Mouse (Mus musculus): ENCODE measurements around the gene Sema3b. TPM values are rescaled to one million over a fixed set of nuclear protein-coding genes. Genes with fewer than 3 reads are reported as not detected.
A peak's percentile ranks its signal among the peaks of the same experiment; 100 is the strongest.

Gene Sema3b
- total and polyA plus RNA-seq, 2 experiments: 0.37 to 0.83 TPM

DNA sequence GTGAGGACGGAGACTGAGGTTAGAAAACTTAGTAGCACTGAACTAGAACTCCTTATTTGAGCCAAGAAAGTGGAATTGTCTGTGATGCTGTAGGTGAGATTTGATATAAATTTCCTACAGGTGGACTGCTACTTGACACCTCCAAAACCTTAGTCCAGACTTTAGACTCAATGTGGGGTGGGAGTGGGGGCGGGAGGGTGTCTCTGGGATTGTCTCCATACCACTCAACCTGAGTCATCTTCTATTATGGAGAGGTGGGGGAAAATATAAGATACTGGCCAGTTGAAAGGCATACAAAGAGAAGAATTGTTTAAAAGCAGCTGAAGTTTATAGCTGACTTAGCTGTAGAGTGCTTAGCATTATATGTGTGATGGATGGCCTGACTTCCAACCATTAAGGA lies 53.3 kb downstream of the Sema3b start:
- no peaks in the 10 kb centered on the region; the same call in 1 of the 2 replicates for H3K79me2 ChIP-seq (ENCODE audit: control insufficient read depth, insufficient read depth, low read length)
- peaks cover 28% of the 10 kb centered on the region for H3K36me3 ChIP-seq (ENCODE audit: control insufficient read depth, insufficient read depth, low read length)
- no peak for TF ChIP-seq CTCF (IDR thresholded peaks at IDR 0.05; ENCODE audit: low read depth, low read length)
- TF ChIP-seq POLR2A (IDR thresholded peaks at IDR 0.05; ENCODE audit: extremely low read depth, insufficient read depth, low read length): no peak
- H3K9ac ChIP-seq (ENCODE audit: low read depth, low read length): peak overlapping the region; percentile 68; the same call in 1 of the 2 replicates
- peaks cover 17% of the 10 kb centered on the region for H3K4me1 ChIP-seq (ENCODE audit: control insufficient read depth, insufficient read depth, low read length)
- H3K27me3 ChIP-seq (ENCODE audit: control insufficient read depth, insufficient read depth, low read length): no peaks in the 10 kb centered on the region
- no peak for DNase-seq (ENCODE audit: extremely low read depth, low read depth, low spot score)
- H3K27ac ChIP-seq (replicated peaks; ENCODE audit: insufficient read depth, low read depth, low read length): peak overlapping the region; percentile 62
- 33% methylated on average over 2 of the region's 2 CpGs for WGBS
- peak overlapping the region; percentile 56 for H3K4me3 ChIP-seq (ENCODE audit: insufficient read depth, low read depth, low read length)

GRCm38 (mm10) chr9:107555031-107555457 lies 54.0 kb downstream of the Sema3b start:
- under 1% methylated on average over 23 of the region's 23 CpGs for WGBS
- H3K4me3 ChIP-seq (ENCODE audit: insufficient read depth, low read depth, low read length): peak overlapping the region; percentile 56
- H3K27me3 ChIP-seq (ENCODE audit: control insufficient read depth, insufficient read depth, low read length): no peaks in the 10 kb centered on the region
- peak overlapping the region; percentile 62 for H3K27ac ChIP-seq (replicated peaks; ENCODE audit: insufficient read depth, low read depth, low read length)
- no peaks in the 10 kb centered on the region; the same call in 1 of the 2 replicates for H3K79me2 ChIP-seq (ENCODE audit: control insufficient read depth, insufficient read depth, low read length)
- peaks cover 25% of the 10 kb centered on the region for H3K36me3 ChIP-seq (ENCODE audit: control insufficient read depth, insufficient read depth, low read length)
- TF ChIP-seq CTCF (IDR thresholded peaks at IDR 0.05; ENCODE audit: low read depth, low read length) (no peak), POLR2A (IDR thresholded peaks at IDR 0.05; ENCODE audit: extremely low read depth, insufficient read depth, low read length) (no peak)
- peak overlapping the region; percentile 68 for H3K9ac ChIP-seq (ENCODE audit: low read depth, low read length)
- no peak for DNase-seq (ENCODE audit: extremely low read depth, low read depth, low spot score)
- peaks cover 17% of the 10 kb centered on the region for H3K4me1 ChIP-seq (ENCODE audit: control insufficient read depth, insufficient read depth, low read length)

DNA sequence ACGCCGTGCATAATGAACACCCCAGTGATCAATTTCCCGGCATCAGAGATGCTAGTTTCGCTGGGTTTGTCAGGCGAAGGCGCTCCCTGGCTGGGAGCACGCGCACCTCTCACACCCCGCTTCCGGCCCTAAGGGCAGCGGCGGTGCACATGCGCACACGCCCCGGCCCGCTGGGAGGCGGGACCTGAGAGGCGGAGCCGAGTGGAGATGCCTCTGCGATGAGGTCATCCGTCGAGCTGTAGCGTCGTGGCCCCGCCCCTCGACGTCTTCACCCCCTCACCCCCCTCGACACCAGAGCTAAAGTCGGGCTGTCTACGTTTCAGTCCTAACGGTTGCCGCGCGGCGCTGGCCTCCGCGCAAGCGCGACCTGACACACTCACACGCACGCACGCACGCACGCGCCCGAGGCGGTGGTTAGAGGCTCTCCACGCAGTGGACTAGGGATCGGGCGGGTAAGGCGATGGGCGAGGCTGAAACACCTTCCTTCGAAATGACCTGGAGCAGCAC lies 54.7 kb downstream of the Sema3b start:
- WGBS: under 1% methylated on average over 53 of the region's 53 CpGs
- Histone ChIP-seq H3K27me3 (ENCODE audit: control insufficient read depth, insufficient read depth, low read length) (no peaks in the 10 kb centered on the region), H3K4me3 (ENCODE audit: insufficient read depth, low read depth, low read length) (peak overlapping the region; percentile 62), H3K79me2 (ENCODE audit: control insufficient read depth, insufficient read depth, low read length) (no peaks in the 10 kb centered on the region; the same call in 1 of the 2 replicates), H3K27ac (replicated peaks; ENCODE audit: insufficient read depth, low read depth, low read length) (peak overlapping the region; percentile 62), H3K4me1 (ENCODE audit: control insufficient read depth, insufficient read depth, low read length) (peaks cover 17% of the 10 kb centered on the region), H3K9ac (ENCODE audit: low read depth, low read length) (peak overlapping the region; percentile 74), H3K36me3 (ENCODE audit: control insufficient read depth, insufficient read depth, low read length) (peaks cover 22% of the 10 kb centered on the region)
- TF ChIP-seq POLR2A (IDR thresholded peaks at IDR 0.05; ENCODE audit: extremely low read depth, insufficient read depth, low read length): peak; percentile 83
- TF ChIP-seq CTCF (IDR thresholded peaks at IDR 0.05; ENCODE audit: low read depth, low read length): no peak
- peak; percentile 91 for DNase-seq (ENCODE audit: extremely low read depth, low read depth, low spot score)

DNA sequence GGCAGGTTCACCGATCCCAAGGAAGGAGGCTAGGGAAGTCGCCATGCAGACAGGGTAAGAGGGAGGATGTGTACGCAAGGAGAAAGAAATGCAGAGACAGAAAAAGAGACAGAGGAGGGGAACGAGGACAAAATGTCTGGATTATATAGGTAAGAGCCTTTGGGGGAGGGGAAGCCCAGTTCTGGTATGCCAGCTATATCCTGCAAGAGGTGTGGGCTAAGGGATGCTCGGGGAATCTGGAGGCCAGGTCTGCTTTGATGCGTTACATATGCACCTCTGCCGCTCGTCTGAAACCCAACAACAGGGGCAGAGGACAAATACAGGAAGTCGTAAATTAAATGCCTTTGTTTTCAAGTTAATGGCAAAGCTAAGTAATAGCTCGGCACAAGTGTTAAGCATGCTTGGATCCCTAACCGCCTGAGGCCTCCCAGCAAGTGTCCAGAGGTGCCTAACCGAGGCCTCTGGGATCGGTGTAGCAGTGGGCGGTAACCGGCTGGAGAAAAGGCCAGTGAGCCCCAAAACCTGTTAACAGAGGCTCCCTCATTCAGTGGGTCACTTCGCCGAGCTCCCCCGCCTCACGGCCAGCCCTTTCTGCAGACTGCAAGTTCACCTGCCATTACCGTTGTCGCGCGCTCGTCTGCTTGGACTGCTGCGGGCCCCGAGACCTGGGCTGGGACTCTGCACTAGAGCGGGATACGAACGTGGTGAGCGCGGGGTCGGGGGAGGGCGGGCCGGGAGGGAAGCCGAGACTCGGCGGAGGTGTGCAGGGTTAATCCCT lies 55.3 kb downstream of the Sema3b start:
- Histone ChIP-seq H3K79me2 (ENCODE audit: control insufficient read depth, insufficient read depth, low read length) (no peaks in the 10 kb centered on the region; the same call in 1 of the 2 replicates), H3K9ac (ENCODE audit: low read depth, low read length) (peak overlapping the region; percentile 74), H3K4me3 (ENCODE audit: insufficient read depth, low read depth, low read length) (peak overlapping the region; percentile 62), H3K4me1 (ENCODE audit: control insufficient read depth, insufficient read depth, low read length) (peaks cover 17% of the 10 kb centered on the region), H3K27me3 (ENCODE audit: control insufficient read depth, insufficient read depth, low read length) (no peaks in the 10 kb centered on the region), H3K36me3 (ENCODE audit: control insufficient read depth, insufficient read depth, low read length) (peaks cover 16% of the 10 kb centered on the region), H3K27ac (replicated peaks; ENCODE audit: insufficient read depth, low read depth, low read length) (peak overlapping the region; percentile 20)
- WGBS: 14% methylated on average over 37 of the region's 37 CpGs
- TF ChIP-seq POLR2A (IDR thresholded peaks at IDR 0.05; ENCODE audit: extremely low read depth, insufficient read depth, low read length): no peak
- TF ChIP-seq CTCF (IDR thresholded peaks at IDR 0.05; ENCODE audit: low read depth, low read length): no peak
- DNase-seq (ENCODE audit: extremely low read depth, low read depth, low spot score): no peak

DNA sequence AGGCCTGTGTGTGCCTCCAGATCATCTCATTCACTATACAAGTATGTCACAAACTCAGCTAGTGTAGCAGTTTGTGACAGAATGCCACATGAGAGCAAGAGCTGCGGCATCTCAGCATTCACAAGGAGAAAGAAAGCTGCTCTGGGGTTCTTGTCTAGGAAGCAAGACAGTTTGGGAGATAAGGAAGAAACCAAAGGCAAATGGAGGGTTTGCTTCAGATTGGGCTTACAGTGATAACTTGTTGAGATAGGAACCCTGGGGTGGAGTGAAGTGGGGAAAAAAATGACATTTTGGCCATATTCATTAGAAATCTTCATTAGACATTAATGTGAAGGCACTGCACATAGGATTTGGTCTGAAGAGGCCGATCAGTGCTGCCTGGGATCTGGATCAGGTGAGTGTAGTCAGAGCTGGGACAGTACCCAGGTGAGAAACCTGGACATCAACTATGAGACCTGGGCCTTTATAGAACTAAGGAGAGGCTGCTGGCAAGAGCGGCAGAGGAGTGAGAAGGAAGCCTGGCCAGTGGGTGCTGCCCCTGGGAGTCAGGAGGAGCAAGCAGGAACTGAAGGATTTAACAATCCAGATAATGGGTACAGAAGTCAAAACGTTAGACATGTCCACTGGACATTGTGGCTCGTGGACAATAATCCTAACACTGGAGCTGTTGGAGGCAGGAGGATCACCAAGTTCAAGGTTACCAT lies 56.2 kb downstream of the Sema3b start:
- Histone ChIP-seq H3K4me1 (ENCODE audit: control insufficient read depth, insufficient read depth, low read length) (peaks cover 17% of the 10 kb centered on the region), H3K4me3 (ENCODE audit: insufficient read depth, low read depth, low read length) (no peak overlapping the region)

More for the DNA sequence above, 56.2 kb downstream of the Sema3b start:
- Histone ChIP-seq H3K36me3 (ENCODE audit: control insufficient read depth, insufficient read depth, low read length) (peaks cover 9% of the 10 kb centered on the region), H3K79me2 (ENCODE audit: control insufficient read depth, insufficient read depth, low read length) (no peaks in the 10 kb centered on the region; the same call in 1 of the 2 replicates), H3K27ac (replicated peaks; ENCODE audit: insufficient read depth, low read depth, low read length) (no peak overlapping the region), H3K9ac (ENCODE audit: low read depth, low read length) (no peak overlapping the region), H3K27me3 (ENCODE audit: control insufficient read depth, insufficient read depth, low read length) (no peaks in the 10 kb centered on the region)
- TF ChIP-seq CTCF (IDR thresholded peaks at IDR 0.05; ENCODE audit: low read depth, low read length) (no peak), POLR2A (IDR thresholded peaks at IDR 0.05; ENCODE audit: extremely low read depth, insufficient read depth, low read length) (no peak)
- DNase-seq (ENCODE audit: extremely low read depth, low read depth, low spot score): no peak
- WGBS: 71% methylated on average over 5 of the region's 5 CpGs

Data from liver, adult 2 months (tissue).